Mouse (Mus musculus): ENCODE measurements around the gene Usp29.

DNA sequence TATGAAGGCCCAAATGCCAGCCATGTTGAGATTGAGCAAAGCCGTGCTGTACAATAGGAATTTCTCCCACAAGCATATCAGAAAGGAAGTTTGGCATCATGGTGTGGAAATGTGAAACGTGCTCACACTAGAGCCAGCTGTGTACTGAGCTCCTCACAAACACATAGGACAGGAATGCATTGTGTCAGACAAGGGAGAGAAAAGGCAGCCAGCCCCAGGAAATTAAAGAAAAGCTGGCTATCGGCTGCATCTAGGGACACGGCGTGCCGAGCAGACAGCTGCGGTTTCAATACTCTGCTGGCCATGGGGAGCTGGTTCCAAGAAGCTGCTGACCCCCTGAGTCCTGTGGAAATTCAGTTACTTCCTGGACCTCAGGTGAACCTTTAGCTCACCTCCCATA, 155.0 kb downstream of the Usp29 start:
- TF ChIP-seq CTCF (IDR thresholded peaks at IDR 0.05; ENCODE audit: low read depth): no peak
- no peak for TF ChIP-seq EP300 (IDR thresholded peaks at IDR 0.05; ENCODE audit: low read depth)
